Mouse (Mus musculus) thymus, postnatal 14 days (tissue): ENCODE measurements around the gene Pde12.
"Not testable (repeated sequence)": the region's sequence is repeated elsewhere in the genome, so short reads cannot be mapped to it uniquely, and the experiment has no call there.

Source experiments
- DNase-seq: peaks from one replicate; pipeline ENCODE4 v3.0.0; 2021

Pde12 gene

DNA sequence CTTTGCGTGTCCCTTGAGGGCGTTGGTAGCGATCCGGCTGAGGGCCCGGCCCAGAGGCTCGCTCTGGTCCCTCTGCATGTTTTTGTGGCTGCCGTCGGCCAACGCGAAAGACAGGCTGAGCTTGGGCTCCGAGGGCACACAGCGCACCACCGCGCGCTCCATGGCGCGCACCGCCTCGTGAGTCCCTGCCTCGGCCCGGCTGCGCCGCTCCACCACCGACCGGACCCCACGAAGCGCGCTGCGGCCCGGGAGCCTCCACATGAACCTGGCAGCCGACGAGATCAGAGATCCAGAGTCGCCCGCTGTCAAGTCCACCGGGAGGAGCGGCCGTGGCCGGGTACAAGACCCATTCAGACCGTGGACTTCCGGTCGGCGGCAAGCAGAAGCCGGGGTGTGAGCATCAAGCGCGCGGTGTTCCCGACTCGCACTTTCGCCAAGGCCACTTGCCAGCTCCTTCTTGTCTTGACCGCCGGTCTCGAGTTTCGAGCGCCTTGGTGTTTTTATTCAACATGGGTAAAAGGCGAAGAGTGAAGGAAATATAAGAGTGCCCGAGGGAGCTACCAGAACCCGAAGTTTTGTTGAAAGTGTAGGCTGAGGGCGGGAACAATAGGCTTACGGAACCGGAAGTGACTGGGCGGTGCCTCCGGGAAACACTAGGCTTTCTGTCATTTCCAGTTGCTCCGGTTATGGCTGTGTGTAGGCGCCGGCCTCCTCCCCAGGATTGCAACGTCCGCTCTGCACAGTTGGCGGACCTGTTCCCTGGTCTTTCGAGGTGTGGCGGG lies at the start of gene Pde12:
Gene Pde12 (minus strand): TSS at position 592 of the 782 bp plus-strand sequence.
- DNase-seq: peak; percentile 86

DNA sequence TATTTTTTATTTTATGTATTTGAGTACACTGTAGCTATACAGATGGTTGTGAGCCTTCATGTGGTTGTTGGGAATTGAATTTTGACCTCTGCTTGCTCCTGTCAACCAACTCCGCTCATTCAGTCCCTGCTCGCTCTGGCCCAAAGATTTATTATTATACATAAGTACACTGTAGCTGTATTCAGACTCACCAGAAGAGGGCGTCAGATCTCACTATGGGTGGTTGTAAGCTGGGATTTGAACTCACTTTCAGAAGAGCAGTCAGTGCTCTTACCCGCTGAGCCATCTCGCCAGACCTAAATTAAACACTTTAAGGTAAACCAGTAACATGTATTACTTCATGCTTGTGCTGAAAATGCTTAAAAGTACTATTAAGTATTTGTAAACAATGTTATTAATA lies 35.6 kb upstream of the Pde12 start:
- DNase-seq: peak; percentile 20

DNA sequence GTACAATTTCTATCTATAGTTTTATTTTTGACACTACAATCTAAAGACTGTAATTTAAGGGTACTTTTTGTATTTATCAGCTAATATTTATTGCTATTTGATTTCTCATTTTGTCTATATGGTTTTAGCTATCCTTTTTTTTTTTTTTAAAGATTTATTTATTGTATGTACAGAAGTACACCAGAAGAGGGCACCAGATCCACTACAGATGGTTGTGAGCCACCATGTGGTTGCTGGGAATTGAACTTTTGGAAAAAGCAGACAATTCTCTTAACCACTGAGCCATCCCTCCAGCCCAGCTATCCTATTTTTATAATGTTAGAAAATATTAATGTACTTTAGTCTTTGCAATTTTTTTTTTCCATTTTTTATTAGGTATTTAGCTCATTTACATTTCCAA lies 28.2 kb upstream of the Pde12 start:
- no peak for DNase-seq

DNA sequence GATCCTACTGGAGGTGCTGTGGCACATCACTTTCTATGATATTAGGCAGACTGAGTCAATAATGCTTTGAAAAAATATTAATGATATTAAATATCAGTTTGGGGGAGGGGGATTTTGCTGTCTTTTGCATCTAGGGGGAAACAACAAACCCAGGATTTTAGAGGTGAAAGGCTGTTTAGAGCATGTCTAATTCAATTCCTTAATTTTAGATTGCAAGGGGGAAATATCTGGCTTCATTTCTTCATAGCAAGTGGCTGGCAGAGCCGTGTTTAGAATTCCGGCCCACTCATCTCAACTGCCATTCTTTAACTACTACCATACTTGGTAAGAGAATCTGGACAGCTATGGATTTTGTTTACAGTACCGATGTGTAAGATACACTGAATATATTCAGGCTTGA lies 23.3 kb upstream of the Pde12 start, which contains the start of gene Dnah12:
Gene Dnah12 (plus strand): TSS at position 301 of the 400 bp plus-strand sequence.
- DNase-seq: no peak

DNA sequence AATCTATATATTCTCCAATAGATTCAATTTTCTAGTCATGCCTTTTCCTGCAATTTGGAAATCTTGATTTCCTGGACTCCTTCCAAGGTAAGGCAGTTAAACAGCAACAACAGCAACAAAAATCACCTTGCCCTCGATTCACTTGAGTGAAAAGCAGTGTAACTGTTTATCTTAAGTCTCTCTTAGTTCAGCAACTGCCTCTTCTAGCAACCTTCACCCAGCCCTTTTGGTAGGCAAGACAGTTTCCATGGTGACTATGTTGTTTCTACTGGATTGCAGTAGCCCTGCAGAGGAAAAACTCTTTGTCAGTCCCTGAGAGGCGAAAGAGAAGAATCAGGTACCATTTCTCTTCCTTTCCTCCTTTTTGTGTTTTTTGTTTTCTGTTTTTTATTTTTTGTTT lies 21.7 kb upstream of the Pde12 start:
- no peak for DNase-seq

DNA sequence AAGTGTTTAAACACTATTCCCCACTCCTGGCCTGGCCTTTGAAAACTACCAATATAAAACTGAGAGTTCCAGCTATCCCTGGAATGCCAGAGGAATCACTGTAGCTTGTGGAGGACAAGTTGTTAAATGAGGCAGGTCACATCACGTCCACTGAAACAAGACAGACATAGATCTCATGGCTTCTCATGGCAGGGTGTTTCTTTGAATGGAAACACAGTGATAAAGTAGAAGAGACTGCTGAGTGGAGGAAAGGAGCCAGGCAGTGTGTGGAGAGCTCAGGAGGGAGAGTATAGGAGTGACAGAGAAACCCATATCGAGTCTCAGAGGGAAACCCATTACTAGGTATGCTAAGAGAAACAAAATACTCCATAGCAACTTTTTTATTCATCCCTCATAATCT lies 21.0 kb upstream of the Pde12 start:
- no peak for DNase-seq

DNA sequence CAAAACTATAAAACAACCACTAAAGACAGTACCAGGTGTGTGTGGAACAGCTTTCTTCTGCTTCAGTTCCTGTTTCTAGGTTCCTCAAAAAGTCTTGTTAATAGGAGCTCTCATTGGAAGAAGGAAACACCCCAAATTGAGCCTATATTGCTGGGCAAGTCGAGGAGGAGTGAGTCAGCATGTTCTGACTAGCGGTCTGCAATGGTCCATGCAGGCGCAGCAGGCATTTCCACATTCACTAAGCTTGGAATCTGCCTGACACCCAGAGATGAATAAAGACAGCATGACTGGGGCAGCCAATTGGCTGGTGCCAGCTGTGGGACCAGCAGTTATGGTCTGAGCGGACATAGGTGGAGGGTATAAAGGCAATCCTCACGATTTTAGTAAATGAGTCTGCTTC lies 6.1 kb upstream of the Pde12 start:
- DNase-seq: no peak

DNA sequence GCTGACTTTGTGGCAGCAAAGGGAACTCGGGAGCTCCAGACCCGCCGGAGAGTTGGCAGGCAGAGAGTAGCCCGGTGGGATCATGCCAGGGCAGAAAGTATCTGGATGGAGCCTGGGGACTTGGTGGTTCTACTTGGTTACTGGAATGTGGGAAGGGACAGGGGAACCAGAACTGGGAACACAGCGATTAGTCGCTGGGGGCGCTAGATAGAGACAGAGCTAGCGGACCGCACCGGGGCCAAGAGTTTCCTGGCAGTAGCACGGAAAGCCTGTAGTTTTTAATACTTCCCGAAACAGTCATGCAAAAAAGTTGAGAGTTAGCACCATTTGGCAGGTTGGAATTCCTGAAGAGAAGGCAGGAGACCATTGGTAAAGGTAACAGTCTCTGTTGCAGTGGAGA lies 5.7 kb upstream of the Pde12 start:
- peak; percentile 31 for DNase-seq

DNA sequence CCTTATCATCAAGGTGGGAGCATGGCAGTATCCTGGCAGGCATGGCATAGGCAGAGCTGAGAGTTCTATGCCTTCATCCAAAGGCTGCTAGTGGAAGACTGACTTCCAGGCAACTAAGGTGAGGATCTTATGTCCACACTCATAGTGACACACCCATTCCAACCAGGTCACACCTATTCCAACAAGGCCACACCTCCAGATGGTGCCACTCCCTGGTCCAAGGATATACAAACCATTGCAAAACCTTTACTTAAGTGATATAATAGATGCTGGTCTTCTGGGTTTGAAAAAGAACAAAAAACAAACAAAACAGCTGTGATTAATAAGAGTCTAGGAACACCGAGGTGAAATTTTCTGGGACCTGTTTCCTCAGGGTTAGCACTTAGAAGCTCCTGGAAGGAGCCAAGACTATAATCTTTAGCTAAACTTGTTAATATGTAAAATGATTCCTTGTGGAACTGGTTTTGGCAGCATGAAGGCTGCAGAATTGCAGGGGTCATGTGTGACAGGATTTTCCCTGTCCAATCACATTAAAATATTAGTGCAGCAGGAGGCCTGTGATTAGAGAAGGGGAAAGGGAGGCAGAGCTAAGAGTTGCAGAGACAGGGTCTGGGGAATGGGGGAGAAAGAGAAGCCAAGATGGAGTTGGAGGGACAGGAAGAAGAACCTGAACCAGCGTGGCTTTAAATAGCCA lies 4.9 kb upstream of the Pde12 start:
- not testable (repeated sequence) for DNase-seq

DNA sequence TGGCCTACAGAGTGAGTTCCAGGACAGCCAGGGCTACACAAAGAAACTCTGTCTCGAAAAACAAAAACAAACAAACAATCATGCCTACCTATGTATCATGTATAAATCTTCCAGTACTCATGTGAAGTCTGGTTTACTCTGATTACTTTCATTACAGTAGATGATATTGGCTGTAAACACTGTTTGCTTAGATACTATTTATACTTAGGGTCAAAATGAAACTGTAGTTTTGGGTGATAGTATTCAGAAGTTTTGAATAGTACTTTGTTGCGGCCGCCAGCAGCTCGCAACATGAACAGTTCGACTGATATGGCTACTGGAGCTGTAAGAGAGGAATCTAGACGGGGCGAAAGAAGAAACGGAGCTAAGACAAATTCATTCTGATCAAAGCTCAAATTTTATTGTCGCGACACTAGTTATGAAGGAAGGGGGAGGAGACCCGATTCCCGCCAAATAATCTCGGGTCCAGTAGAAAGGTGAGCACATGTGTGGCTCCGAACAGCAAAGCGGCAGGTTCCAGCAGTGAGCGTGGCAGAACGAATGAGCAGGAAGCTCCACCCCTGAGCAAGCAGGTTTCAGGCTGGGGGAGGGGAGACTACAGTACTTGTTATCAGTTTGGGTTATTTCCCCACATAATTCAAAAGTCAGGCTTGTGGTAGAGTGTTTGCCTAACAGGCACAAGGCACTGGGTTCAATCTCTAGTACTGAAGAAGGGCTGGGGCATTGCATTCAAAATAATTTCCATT lies 2.4 kb upstream of the Pde12 start:
- DNase-seq: not testable (repeated sequence)

DNA sequence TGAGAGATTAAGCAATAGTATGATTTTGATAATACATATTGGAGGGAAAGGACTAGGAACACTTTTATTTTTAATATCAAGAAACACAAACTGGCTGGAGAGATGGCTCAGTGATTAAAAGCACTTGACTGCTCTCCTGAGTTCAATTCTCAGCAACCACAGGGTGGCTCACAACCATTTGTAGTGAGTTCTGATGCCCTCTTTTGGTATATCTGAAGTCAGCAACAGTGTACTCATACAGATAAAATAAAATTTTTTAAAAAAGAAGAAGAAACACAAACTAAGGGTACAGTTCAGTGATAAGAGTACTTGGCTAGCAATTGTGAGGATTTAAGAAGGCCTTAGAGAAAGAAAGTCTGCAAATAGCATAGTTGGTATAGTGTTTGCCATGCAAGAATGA lies 1.3 kb upstream of the Pde12 start:
- DNase-seq: peak; percentile 14

DNA sequence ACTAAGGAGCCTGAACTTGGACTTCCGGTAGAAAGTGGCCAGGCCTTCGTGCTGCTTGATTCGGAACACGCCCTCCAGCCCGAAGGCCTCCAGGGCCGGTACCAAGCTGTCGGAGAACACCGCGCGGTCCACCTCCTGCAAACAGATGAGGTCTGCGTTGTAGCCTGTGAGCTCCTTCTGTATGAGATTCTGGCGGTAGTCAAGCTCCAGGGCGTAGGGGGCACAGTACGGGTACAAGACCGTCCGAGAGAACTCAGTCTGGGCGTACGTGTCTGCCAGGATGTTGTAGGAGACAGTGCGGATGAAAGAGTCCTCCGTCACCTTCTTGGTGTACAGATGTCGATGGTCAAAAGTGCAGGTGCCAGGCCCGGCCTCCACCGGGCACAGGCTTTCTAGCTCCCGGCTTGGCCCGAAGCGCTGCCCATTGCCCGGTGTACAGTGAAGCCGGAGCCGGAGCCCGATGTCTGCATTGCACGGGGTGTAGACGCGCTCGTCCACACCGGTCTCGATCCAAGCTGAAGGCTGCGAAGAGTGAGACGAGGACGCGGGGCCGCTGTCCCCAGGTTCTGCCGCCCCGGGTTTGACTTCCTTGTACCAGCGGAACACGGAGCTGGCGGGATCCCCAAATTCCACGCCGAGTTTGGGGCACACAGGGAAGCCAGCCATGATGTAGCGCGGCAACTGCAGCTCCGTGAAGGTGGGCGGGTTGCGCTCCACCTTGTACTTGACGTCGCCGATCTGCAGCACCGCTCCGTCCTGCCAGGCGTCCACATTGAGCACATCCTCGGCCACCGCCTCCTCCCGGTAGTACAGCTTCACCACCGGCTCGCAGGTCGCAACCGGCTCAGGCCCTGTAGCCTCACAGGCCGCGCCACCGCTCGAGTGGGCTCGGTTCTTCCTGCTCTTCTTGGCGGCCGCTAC lies 1.1 kb downstream of the Pde12 start:
- DNase-seq: peak; percentile 57

DNA sequence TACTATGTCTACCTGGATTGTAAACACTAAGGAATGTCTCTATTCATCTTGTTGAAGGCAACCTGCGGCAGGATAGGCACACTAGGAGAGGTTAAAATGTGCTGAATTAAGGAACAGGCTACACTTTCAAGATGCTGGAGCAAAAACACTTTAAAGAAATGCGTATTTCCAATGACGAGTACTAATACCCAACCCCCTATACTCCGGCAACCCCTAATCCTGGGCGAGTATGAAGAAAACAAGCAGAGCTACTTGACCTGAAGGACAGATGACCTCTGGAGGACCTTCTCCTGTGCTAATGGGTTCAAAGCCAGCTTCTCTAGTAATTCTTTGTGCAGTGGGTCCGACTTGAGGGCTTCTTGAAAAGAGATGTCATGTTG lies 1.7 kb downstream of the Pde12 start:
- DNase-seq: no peak

DNA sequence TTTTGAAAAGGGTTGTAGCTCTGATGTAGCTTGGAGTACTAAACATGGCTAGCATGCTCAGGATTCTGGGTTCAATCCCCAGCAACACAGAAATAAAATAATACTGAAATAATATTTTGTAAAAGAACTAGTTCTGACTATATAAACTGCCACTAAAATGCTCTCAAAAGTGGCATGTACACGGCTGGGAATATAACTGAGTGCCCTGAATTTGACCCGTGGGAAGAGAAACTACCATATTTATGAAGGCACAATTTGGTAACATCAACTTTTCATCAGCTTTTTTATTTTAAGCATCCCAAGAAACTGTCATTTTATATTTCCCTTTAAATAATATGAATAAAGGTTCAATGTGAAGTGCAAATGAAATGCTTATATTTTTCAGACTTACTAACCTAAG lies 5.8 kb downstream of the Pde12 start:
- no peak for DNase-seq

DNA sequence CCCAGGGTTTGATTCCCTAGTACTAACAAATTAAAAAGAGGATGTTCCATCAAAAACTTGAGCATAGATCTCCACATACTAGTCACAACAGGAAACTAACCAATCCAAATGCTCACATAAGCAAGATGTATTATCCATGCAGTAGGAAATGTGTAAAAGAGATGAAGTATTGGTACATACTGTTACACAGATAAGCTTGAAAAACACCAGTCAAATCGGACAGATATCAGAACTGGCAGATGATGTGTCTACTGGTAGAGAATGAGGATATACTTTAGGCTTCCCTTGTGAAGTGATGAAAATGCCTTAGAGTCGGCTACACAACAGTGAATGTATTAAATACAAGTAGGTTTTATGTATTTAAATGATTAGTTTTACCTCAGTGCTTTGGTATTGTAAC lies 7.2 kb downstream of the Pde12 start:
- DNase-seq: no peak

DNA sequence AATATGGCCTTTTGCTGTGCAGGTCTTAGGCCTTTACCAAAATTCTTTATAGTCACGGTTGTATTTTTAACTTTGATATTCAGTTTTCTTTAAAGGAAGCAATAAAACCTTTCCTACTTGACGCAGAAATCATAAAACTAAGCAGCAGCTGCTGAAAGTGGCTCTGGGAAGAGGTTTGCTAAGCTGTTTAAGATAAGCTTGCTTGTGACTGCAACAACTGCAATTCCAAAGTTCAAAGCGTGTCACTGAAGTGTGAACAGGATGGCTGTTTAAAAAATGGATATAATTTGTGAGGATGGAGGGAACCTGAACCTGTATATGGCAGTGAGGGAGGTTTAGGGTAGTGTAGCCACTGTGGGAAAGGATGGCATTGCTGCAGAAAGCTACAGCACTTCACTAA lies 7.7 kb downstream of the Pde12 start:
- no peak for DNase-seq

DNA sequence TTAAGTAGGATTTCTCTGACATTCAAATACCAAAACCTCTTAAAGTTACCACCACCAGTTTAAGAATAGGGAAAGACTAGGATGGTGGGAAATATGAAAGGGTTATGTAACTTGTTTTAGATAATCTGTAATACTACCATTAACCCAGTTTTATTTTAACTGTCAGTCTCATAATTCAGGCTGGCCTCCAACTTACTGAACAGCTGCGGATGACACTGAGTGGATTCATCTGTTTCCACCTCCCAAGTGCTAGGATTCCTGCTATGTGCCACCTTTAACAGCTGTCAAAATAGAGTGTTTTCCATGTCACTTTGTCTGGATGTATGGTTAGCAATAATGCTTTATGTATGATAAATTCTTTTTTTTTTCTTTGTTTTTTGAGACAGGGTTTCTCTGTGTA lies 9.4 kb downstream of the Pde12 start:
- DNase-seq: no peak

DNA sequence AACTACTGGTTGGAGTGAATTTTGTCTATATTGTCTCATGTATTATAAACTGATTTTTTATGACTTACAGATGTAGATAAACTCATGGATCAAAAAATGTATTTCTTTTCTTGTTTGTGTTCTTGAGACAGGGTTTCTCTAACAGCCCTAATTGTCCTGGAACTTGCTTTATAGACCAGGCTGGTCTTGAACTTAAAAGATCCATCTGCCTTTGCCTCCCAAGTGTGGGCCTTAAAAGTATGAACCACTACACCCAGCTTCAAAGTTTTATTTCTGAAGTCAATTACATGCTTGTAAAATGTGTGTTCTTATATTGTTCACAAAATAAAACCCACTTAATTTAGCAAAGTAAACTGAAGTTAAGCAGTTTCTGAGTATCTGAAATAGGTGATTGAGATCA lies 11.5 kb downstream of the Pde12 start:
- no peak for DNase-seq

DNA sequence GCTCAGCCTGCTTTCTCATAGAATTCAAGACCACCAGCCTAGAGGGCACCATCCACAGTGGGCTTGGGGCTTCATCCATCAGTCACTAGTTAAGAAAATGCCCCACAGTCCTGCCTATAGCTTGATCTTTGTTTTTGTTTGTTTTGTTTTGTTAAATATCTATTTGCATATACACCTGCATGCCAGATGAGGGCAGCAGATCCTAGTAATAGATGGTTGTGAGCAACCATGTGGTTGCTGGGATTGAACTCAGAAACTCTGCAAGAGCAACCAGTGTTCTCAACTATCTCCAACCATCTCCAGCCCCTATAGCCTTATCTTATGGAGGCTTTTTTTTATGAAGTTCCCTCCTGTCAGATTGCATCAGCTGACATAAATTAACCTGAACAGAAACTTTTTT lies 17.8 kb downstream of the Pde12 start:
- DNase-seq: peak; percentile 26

DNA sequence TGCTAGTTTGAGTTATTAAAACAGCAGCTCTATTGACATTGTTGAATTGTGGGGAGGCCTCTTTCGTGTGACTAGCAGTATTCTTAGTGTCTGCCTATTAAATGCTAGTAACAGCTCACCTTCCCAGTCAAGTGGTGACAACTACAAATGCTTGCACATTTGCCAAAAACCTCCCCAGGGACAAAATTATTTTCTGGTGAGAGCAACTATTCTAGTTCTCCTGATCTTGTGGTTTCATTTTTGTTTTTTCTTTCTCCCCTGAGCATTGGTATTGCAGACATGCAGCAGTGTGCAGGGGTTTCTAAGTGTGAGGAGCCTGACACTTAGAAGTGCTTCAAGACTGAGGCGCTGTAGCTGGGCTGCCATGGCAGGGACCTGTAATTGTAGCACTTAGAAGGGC lies 21.9 kb downstream of the Pde12 start:
- DNase-seq: no peak

DNA sequence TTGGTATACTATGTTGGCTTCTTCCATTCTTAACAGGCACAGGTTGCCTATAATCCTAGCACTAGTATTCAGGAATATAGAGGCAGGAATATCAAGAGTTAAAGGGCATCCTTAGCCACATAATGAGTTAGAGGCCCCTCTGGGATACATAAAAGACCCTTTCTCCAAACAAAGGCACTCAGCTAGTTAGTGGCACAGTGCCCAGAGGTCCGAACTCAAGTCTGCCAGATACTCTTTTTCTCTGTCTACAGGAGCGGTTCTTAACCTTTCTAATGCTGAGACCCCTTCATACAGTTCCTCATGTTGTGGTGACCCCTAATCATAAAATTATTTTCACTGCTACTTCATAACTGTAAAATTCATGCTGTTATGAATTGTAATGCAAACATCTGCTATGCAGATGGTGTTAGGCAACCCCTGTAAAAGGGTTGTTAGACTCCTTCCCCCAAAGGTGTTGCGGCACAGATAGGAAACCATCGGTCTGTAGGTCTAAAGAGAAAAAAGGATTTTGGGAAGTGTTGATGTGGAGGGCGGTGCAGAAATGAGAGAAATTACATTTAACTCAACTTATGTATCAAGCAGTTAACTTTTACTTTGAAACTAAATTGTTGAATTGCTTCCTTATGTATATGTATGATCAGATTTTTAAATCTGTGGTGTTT lies 23.6 kb downstream of the Pde12 start:
- DNase-seq: no peak

DNA sequence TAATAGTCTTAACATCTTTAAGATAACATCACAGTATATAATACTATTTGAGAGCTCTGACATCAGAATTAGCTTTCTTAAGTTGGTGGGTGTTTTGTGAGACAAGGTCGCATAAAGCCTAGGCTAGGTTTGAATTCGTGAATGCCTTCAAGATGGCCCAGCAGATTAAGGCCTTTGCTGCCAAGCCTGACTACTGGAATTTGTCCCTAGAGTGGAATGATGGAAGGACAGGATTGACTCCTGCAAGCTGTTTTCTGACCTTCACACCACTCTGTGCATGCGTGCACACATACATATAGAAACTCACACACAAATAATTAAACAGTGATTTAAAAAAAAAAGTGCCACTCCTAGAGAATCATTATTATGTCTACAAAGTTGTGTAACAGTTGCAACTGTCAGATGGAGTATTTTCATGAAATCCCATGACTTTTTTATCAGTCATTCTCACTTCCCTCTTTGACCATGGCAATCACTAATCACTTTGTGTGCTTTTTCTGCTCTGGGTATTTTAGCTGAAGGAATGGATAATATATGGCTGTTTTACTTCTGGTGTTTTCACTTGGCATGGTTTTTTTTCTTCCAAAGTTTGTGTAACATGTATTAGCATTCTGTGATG lies 26.6 kb downstream of the Pde12 start:
- no peak for DNase-seq
